Mouse (Mus musculus): ENCODE measurements around the gene Zbtb38.

DNA sequence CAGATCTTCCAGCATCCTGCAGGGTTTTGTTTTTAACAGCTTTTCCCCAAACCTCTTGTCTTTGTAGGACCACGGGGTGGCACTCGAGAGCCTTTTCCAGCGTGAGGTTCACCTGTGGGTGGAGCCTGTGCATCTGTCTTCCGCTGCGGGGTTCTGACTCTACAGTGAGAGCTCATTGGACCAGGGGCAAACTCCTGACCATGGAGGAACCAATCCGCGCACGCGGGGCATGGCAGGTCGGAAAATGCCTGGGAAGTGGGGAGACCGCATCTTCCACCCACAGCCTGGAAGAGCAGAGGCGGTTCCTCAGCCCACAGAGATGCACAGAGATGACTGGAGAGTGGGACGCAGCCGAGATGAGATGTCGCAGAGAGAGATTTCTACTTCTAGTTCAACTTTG lies 82.8 kb downstream of the Zbtb38 start:
- TF ChIP-seq CTCF (IDR thresholded peaks at IDR 0.05; ENCODE audit: low read depth, low read length), result peak; percentile 76
- TF ChIP-seq EP300 (IDR thresholded peaks at IDR 0.05; ENCODE audit: insufficient read depth, low read depth, low read length), result no peak

Measured in ES-Bruce4 (cell line).